Mouse (Mus musculus) G1E (cell line): ENCODE results near the gene Olfr49.

Experiments
- CTCF ChIP-seq: IDR thresholded peaks from 2 replicates; pipeline ENCODE4 v1.5.1; 2012; ENCODE audit warnings: low read depth, low read length, inconsistent platforms, mixed read lengths
- GATA1 ChIP-seq: IDR thresholded peaks from 2 replicates; pipeline ENCODE4 v1.6.1; 2012; ENCODE audit warnings: borderline replicate concordance, low read length, inconsistent platforms, mixed read lengths
- GATA2 ChIP-seq: IDR thresholded peaks from 2 replicates; pipeline ENCODE4 v1.6.1; 2012; ENCODE audit warnings: low read depth, low read length, inconsistent platforms, borderline replicate concordance
- POLR2AphosphoS5 ChIP-seq: IDR thresholded peaks from 2 replicates; pipeline ENCODE4 v1.6.1; 2012; ENCODE audit warnings: low read depth, low read length, inconsistent platforms; ENCODE audit not compliant: insufficient replicate concordance
- TAL1 ChIP-seq: conservative IDR thresholded peaks from 2 replicates; pipeline ENCODE4 v1.6.1; 2012; ENCODE audit warnings: low read depth, low read length, inconsistent platforms, mixed read lengths

DNA sequence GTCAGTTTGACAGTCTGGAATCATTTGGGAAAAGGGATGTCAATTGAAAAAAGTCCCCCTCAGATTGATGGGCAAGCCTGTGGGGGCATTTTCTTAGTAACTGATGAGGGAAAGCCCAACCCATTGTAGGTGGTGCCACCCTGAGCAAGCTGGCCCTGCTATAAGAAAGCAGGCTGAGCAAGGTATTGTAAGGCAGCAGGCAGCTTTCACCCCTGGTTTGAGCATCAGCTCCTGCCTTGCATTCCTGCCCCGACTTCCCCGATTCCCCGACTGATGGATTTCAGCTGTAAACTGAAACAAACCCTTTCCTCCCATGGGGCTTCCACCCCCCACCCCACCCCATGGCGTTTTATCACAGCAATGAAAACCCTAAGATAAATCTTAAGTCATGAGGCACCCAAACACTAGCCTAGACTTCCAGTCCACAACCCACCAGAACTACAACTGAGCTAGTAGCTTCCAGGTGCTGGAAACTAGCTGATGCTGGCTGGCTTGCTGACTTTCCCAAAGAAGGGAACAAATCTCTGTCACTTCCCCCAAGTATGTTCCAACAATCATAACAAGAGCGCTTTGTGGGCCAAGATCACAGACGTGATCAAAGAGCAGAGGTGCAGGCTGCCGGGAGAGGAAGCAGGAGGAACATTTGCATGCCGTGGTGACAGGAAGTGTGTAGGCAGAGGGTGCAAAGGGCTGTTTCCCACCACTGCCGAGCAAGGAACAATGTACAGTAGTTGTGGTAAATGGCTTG is 51.8 kb downstream of the Olfr49 start:
- no peak for TF ChIP-seq TAL1
- no peak for TF ChIP-seq CTCF
- TF ChIP-seq POLR2AphosphoS5 = no peak
- TF ChIP-seq GATA1 = no peak
- no peak for TF ChIP-seq GATA2
